Mouse (Mus musculus): Measurements from ENCODE around the gene Rps28. TPM values are rescaled to one million over a fixed set of nuclear protein-coding genes. Genes with fewer than 3 reads are reported as not detected.

Gene Rps28
- polyA plus RNA-seq, 1 experiment from 2014 or later, result 917 TPM

Other genes with a start within 250 kb of the Rps28 start
- 35.5 and 38.1 TPM in 2 replicates for gene Zfp414, start 195.5 kb downstream of the Rps28 start, polyA plus RNA-seq (2015; fragmentation: Nextera tagmentation; extraction: Ambion mirVana)
- gene Pram1, start 186.5 kb downstream of the Rps28 start, polyA plus RNA-seq (2015; fragmentation: Nextera tagmentation; extraction: Ambion mirVana), result 1.1 and 1.4 TPM in 2 replicates
- 248 and 307 TPM in 2 replicates for gene Hnrnpm, start 137.7 kb downstream of the Rps28 start, polyA plus RNA-seq (2015; fragmentation: Nextera tagmentation; extraction: Ambion mirVana)
- 59.8 and 70.8 TPM in 2 replicates for gene March2, start 105.9 kb downstream of the Rps28 start, polyA plus RNA-seq (2015; fragmentation: Nextera tagmentation; extraction: Ambion mirVana)
- gene Rab11b, start 64.0 kb downstream of the Rps28 start, polyA plus RNA-seq (2015; fragmentation: Nextera tagmentation; extraction: Ambion mirVana), result 249 and 270 TPM in 2 replicates
- gene Angptl4, start 42.7 kb downstream of the Rps28 start, polyA plus RNA-seq (2015; fragmentation: Nextera tagmentation; extraction: Ambion mirVana), result 22.6 and 24.7 TPM in 2 replicates
- 31.4 and 31.5 TPM in 2 replicates for gene Kank3, start 14.0 kb downstream of the Rps28 start, polyA plus RNA-seq (2015; fragmentation: Nextera tagmentation; extraction: Ambion mirVana)
- 459 and 493 TPM in 2 replicates for gene Ndufa7, start within 50 bp of the Rps28 start, polyA plus RNA-seq (2015; fragmentation: Nextera tagmentation; extraction: Ambion mirVana)
- gene Cd320, start 18.5 kb upstream of the Rps28 start, polyA plus RNA-seq (2015; fragmentation: Nextera tagmentation; extraction: Ambion mirVana), result 59.1 and 62.6 TPM in 2 replicates
- not detected in 2 replicates for gene Gm7029, start 49.3 kb upstream of the Rps28 start, polyA plus RNA-seq (2015; fragmentation: Nextera tagmentation; extraction: Ambion mirVana)
- gene Kifc1, start 66.1 kb upstream of the Rps28 start, polyA plus RNA-seq (2015; fragmentation: Nextera tagmentation; extraction: Ambion mirVana), result 7.7 and 7.9 TPM in 2 replicates
- 0.95 and 1.1 TPM in 2 replicates for gene Platr17, start 80.6 kb upstream of the Rps28 start, polyA plus RNA-seq (2015; fragmentation: Nextera tagmentation; extraction: Ambion mirVana)
- gene Daxx, start 84.9 kb upstream of the Rps28 start, polyA plus RNA-seq (2015; fragmentation: Nextera tagmentation; extraction: Ambion mirVana), result 39.1 and 41.5 TPM in 2 replicates
- 47.3 and 50.1 TPM in 2 replicates for gene Tapbp, start 91.3 kb upstream of the Rps28 start, polyA plus RNA-seq (2015; fragmentation: Nextera tagmentation; extraction: Ambion mirVana)
- gene Zbtb22, start 91.3 kb upstream of the Rps28 start, polyA plus RNA-seq (2015; fragmentation: Nextera tagmentation; extraction: Ambion mirVana), result 15.4 and 16.6 TPM in 2 replicates
- gene Rgl2, start 105.0 kb upstream of the Rps28 start, polyA plus RNA-seq (2015; fragmentation: Nextera tagmentation; extraction: Ambion mirVana), result 38.5 and 43.6 TPM in 2 replicates
- 155 and 159 TPM in 2 replicates for gene Pfdn6, start 115.8 kb upstream of the Rps28 start, polyA plus RNA-seq (2015; fragmentation: Nextera tagmentation; extraction: Ambion mirVana)
- 36.1 and 40.6 TPM in 2 replicates for gene Wdr46, start 116.1 kb upstream of the Rps28 start, polyA plus RNA-seq (2015; fragmentation: Nextera tagmentation; extraction: Ambion mirVana)
- 7.5 and 8.2 TPM in 2 replicates for gene B3galt4, start 126.9 kb upstream of the Rps28 start, polyA plus RNA-seq (2015; fragmentation: Nextera tagmentation; extraction: Ambion mirVana)
- 42.4 and 49.2 TPM in 2 replicates for gene Vps52, start 131.2 kb upstream of the Rps28 start, polyA plus RNA-seq (2015; fragmentation: Nextera tagmentation; extraction: Ambion mirVana)
- gene Rps18, start 131.4 kb upstream of the Rps28 start, polyA plus RNA-seq (2015; fragmentation: Nextera tagmentation; extraction: Ambion mirVana), result 1,803 TPM in 2 replicates
- 112 and 124 TPM in 2 replicates for gene H2-K1, start 175.8 kb upstream of the Rps28 start, polyA plus RNA-seq (2015; fragmentation: Nextera tagmentation; extraction: Ambion mirVana)
- 19.3 and 21.0 TPM in 2 replicates for gene Ring1, start 200.1 kb upstream of the Rps28 start, polyA plus RNA-seq (2015; fragmentation: Nextera tagmentation; extraction: Ambion mirVana)
- gene H2-Ke6, start 203.5 kb upstream of the Rps28 start, polyA plus RNA-seq (2015; fragmentation: Nextera tagmentation; extraction: Ambion mirVana), result 50.8 and 58.4 TPM in 2 replicates
- gene Slc39a7, start 207.1 kb upstream of the Rps28 start, polyA plus RNA-seq (2015; fragmentation: Nextera tagmentation; extraction: Ambion mirVana), result 169 and 199 TPM in 2 replicates
- 43.6 and 45.0 TPM in 2 replicates for gene Rxrb, start 207.2 kb upstream of the Rps28 start, polyA plus RNA-seq (2015; fragmentation: Nextera tagmentation; extraction: Ambion mirVana)
- gene Col11a2, start 214.9 kb upstream of the Rps28 start, polyA plus RNA-seq (2015; fragmentation: Nextera tagmentation; extraction: Ambion mirVana), result 1.3 and 1.5 TPM in 2 replicates

All from stomach, embryonic 15.5 days (tissue).